Mouse (Mus musculus): ENCODE measurements around the gene Pgs1.

GRCm38 (mm10) chr11:117940881-117941280, 45.2 kb upstream of the Pgs1 start:
- TF ChIP-seq CTCF (IDR thresholded peaks at IDR 0.05; ENCODE audit: control insufficient read depth, insufficient read depth, insufficient read length) (no peak), MAX (IDR thresholded peaks at IDR 0.05) (no peak), CEBPB (IDR thresholded peaks at IDR 0.05; ENCODE audit: low read depth) (no peak), USF1 (IDR thresholded peaks at IDR 0.05; ENCODE audit: low read depth) (no peak), FOSL1 (IDR thresholded peaks at IDR 0.05; ENCODE audit: insufficient read depth, low read length, poor library complexity, severe bottlenecking) (no peak), MYOD1 (IDR thresholded peaks at IDR 0.05; ENCODE audit: control insufficient read depth, insufficient read length, low read depth) (no peak)

Measured in C2C12 (cell line).